Mouse (Mus musculus) heart, postnatal 25 days (tissue): ENCODE measurements around the gene Cmas. TPM values are rescaled to one million over a fixed set of nuclear protein-coding genes. Genes with fewer than 3 reads are reported as not detected.

ENCODE experiments used
- DNase-seq: peaks from one replicate; pipeline ENCODE4 v3.0.0; 2022; ENCODE audit warnings: low spot score
- intact Hi-C: fragments of 180-260 bp; cut with DNase I; formaldehyde crosslinking; loops from one replicate; pipeline ENCODE4 v1.15.1; 2025
- total RNA-seq, 2 experiments: library from RNA; stranded (reverse); gene quantifications; 2 replicates each; pipeline ENCODE4 v1.2.3; 2021

The Cmas gene
- total RNA-seq, 2 experiments from 2014 or later = 33.5 to 34.8 TPM

DNA sequence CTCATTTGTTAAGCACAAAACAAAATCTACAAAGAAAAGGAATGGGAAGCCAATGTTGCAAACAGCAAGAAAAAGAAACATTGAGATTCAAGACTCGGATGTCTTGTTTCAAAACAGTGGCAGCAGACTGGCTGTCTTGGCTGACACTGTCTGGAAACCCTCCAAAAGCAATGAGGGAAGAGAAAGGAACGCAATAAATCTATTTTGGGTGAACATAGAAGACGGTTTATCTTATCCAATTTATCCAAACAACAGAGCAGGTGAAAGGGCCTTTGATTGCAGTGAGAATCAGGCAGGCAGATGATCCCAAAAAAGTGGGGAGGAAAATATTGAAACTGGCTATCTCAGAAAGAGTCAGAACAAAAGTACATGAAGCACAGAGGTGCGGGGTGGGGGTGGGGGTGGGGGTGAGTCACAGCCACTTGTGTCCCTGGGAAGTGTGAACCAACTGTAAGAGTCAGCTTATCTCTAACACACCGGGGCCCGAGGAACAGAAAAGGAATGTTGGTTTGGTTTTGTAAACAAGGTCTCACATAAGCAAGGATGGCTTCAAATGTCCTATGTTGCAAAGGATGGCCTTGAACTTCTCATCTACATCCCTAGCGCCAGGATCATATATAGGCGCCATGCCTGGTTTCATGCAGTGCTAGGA lies 8.3 kb upstream of the Cmas start:
- no peak for DNase-seq
- intact Hi-C loops = no loop called here

DNA sequence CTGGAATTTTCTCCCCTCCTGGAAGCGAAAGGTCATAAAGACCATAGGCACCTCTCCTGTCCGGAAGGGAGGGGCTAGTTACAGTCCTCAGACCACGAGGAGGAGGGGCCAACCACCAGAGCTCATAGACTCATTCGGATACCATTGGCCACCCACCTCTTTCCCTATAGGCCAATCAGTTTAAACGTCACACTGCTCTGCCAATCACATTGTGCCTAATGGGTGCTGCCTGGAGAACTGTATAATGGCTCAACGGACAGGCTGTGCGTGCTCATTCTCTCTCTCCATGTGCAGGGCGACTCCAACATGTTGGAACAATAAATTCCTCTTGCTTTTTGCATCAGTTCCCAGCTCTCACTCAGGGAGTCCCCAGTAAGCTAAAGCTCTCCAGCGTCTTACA lies 5.1 kb upstream of the Cmas start:
- DNase-seq = no peak
- intact Hi-C loops = loop anchor here (10.0 kb wide), 1 partner anchor 407 kb away; the partner anchor contains the start of gene Pyroxd1

DNA sequence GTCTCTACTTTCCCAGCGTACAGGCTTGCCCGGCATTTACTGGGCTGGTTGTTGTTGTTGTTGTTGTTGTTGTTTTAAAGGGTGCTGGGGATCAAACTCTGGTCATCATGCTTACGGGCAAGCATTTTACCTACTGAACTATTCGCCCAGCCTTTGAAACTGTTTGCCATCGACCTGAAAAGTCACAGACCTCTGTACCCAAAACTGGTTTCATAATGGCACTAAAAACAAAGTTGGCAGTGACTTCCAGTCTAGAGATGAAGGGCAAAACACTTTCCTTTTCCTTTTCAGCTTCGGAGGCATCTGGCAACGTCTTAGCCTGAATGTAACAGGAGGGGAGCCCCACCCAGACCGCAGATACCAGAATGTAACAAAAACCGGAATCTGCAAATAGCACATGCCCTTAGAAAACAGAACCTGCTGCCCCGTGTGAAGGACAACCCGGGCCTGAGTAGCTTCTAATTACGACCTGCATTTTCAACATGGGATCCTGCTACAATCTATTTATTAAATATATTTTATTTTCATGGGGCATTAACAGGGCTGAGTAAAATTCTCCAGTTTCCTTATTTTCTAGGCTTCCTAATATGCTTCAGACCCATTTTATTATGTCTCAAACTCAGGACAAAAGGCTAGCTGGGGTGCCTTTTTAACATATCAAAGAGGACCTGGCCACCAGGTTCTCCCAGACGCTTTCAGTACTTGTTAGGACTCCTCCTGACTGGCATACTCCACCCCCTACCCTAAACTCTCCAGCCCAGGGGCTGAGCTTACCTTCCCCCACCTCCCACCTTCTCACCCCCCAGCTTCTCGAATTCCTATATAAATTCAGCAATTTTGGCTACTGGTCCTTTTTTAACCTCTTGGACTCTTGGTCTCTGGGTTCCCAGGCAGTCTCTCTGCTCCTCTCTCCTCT lies 3.9 kb upstream of the Cmas start:
- DNase-seq = no peak
- intact Hi-C loops = loop anchor here (10.0 kb wide), 1 partner anchor 408 kb away; the partner anchor contains the start of gene Pyroxd1

DNA sequence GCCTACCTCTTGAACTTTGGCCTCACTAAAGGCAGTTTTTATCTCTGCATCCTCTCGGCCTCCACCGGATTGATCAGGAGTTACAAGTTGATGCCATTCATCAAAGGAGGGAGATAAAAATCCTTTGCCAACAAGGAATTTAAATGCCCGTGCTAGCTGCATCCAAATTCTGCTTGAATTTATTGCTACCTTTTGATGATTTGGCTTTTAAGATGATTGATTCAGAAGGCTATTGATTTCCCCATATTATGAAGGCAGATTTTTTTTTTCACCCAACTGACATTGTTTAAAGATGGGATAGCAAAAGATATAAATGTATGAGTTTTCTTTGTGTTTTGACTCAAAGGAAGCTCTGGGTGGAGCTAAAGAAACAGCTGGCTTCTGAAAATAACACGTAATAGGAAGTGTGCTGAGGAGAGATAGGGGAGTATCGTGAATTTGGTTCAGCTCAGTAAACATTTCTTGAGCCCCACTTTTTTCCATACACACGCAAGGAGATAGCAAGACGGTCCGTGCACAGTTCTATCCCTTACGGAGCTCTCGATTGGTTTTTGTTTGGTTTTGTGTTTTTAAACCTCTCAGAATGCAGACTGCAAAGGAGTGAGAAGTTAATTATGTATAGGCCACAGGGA lies 964 bp downstream of the Cmas start:
- intact Hi-C loops = loop anchor here (5.0 to 10.0 kb wide), 2 partner anchors 370 to 413 kb away; partner anchors contain the start of genes Golt1b, Pyroxd1 and Recql
- DNase-seq = no peak

DNA sequence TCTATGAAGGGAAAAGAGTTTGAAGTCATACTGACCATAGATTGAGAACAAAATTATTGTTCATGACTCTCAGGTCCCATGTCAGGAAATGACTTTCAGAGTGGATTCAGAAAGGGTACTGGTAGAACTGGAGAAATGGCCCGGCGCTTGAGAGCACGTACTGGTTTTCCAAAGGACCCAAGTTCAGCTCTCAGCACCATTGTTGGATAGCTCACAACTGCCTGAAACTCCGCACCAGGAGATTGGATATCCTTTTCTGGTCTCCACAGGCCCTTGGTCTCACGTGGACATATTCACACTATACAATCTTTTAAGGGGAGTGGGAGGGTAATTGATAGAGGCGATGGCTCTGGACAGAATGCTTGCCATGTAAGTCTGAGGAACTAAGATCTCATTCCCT lies 1.5 kb downstream of the Cmas start:
- intact Hi-C loops = loop anchor here (5.0 to 10.0 kb wide), 2 partner anchors 371 to 413 kb away; partner anchors contain the start of genes Golt1b, Pyroxd1 and Recql
- no peak for DNase-seq

DNA sequence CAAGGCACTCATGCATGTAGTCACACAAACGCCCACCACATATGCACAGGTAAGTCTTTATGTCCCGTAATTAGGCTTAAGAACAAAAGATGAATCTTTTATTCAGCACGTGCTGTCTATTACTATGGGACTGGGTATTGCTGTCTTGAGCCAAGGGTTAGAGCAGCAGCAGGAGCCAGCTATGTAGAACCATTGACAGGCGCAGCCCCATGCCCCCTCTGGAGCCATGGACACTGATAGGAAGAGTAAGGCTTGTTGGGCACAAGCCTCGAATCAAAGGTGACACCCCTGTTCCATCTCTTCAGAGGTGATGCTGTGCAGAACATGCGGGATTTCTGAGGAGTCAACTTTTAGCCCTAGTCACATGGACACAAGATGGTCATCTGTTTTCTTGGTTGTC lies 2.1 kb downstream of the Cmas start:
- no peak for DNase-seq
- intact Hi-C loops = loop anchor here (5.0 to 10.0 kb wide), 2 partner anchors 371 to 414 kb away; partner anchors contain the start of genes Golt1b, Pyroxd1 and Recql

DNA sequence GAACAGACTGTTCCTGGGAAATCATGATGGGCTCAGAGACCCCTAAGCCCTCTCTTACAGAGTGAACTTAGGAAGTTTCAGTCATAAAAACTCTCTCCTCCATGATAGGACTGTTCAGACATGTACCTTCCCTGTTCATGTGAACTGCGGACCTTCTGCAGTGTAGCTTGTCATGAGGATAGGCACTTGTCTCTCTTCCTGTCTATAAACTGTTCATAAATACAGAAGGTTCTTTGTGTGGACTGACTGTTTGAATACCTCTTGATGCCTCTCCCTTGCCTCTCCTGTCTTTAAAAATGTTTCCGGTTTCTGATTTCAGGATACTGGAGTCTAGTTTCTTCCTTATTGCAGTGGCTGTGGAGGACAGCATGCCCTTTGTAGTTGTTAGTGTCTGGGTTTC lies 3.1 kb downstream of the Cmas start:
- intact Hi-C loops = loop anchor here (5.0 to 10.0 kb wide), 2 partner anchors 372 to 415 kb away; partner anchors contain the start of genes Golt1b, Pyroxd1 and Recql
- no peak for DNase-seq

DNA sequence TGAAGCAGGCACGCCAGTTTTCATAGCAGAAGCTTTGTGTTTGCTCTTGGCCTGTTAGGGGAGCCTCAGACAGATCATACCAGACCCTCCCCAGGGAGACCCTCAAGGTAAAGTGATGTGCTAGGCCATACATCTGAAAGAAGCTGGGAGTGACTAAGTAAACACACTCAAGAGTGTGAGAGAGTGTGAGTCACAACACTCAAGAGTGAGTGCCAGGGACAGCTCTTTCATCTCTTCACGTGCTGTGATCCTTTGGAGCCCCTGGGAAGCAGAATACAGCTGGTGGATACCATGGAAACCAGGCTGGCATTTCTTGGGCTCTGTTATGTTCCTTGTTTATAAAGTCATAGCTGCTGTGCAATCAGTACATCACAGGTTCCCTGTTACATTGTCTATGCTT lies 8.4 kb downstream of the Cmas start:
- intact Hi-C loops = no loop called here
- DNase-seq = no peak

DNA sequence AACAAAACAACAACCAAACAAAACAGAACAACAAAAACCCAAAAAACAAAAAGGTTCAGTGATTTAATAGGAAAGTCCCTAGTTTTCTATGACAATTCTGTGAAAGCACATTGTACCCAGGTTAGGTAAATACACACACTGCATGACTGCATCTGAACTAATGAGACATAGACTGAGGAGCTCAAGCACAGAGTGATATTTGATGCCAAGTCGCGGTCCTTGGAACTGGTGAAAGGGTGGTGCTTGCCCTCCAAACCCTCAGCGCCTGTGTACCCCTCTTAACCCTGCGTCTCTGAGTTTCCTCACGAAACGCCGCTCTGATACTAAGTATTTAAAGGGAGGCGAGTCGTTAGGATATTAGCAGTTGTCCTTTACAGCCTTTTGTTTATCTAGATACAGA lies 10.8 kb downstream of the Cmas start:
- no peak for DNase-seq
- intact Hi-C loops = no loop called here

DNA sequence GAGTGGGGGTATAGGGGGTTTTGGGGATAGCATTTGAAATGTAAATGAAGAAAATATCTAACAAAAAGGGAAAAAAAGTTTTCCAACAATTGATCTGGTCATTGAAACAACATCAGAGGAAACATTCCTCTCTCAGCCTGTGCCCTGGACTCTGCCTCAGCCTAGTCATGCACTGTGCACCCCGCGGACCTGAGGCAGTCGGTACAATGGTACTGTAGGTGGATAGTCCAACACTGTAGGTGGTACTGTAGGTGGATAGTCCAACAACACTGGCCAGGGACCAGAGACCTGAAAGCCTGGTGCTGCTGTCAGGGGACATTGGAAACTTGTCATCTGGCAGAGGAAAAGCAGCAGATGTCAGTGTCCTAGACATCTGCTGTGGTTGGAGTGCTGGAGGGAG lies 13.4 kb downstream of the Cmas start:
- intact Hi-C loops = loop anchor here (10.0 kb wide), 1 partner anchor 405 kb away; no protein-coding TSS in a partner anchor
- DNase-seq = no peak

DNA sequence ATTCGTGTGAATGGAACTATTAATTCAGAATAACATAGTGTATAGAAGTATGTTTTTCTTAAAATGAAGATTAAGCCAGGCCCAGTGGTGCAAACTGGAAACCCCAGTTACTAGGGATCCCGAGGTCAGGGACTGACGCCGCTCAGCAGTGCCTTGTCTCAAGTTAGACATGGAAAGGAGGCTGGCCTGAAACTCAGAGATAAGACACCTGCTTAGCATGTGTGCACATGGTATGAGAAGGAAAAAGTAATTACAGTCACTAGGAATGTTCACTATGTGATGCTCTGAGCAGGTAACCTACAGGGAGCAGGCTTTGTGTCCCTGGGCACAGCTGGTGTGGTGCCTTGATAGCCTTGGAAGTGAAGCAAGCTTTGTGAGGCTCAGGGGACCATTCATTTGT lies 15.2 kb downstream of the Cmas start:
- intact Hi-C loops = loop anchor here (10.0 kb wide), 1 partner anchor 403 kb away; no protein-coding TSS in a partner anchor
- no peak for DNase-seq

DNA sequence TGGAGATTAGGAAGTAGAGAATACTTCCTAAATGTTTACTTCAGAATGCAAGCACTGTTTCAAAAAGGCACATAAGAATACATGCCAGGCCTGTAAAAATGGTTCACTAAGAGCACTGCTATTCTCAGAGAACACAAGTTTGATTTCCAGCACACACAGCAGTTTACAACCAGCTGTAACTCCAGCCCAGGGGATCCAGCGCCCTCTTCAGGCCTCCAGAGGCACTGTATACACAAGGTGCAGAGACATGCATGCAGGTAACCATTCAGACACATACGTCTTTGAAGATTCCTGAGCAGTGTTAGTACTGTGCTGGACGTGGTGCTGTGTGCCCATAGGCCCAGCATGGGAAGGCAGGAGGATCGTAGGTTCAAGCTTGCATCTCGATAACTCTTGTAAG lies 17.1 kb downstream of the Cmas start:
- no peak for DNase-seq
- intact Hi-C loops = loop anchor here (10.0 kb wide), 1 partner anchor 401 kb away; no protein-coding TSS in a partner anchor

DNA sequence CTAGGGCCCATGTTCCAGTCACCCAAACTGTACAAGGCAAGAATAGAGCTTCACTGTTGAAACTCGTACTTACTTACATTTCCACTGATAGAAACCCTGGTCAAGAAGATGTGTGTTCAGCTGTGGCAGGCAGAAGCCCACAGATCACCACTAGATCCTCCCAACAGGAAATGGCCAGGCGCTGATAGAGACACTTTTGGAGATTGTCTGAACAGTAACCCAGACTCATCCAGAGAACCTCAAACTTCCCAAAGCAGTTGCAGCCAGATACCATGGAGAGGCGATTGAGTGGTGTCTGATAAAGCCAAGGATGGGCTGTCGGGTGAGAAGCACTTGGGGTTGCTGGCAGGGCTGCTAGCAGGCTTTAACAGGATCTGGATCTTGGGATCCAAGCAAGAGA lies 20.4 kb downstream of the Cmas start:
- DNase-seq = no peak
- intact Hi-C loops = loop anchor here (5.0 to 10.0 kb wide), 2 partner anchors 35 to 398 kb away; no protein-coding TSS in a partner anchor

DNA sequence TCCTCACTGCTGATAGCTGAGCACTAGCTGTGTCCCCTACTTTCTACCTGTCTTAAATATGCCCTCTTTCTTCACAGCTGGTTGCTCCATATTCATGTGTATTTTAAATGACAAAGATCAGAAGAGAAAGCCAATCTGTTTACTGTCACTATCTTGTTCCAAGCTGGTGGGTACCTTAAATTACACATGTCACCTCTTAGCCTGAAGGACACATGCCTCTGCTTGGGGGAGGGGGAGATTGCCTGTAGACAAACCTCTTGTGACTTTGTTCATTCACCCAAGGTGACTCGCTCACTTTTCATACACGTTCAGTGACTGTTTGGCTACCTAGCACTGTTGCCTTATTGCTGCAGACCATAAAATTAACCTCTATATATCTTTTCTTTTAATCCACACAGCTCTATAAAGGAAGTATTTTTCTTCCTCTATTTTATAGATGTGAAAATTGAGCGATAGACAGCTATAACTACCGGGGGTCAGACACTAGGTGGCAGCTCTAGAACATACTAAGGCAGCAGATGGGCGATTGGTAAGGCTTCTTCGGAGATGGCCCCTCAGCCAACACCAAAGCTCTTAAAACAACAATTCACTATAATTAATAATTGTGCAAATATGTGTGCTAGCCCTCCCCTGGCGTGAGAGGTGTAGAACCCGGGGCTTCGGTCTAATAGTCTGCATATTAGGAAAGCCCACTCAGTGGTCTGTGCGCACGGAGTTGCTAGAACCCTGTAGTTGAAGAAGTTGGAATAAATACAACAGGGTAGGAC lies 22.7 kb downstream of the Cmas start:
- intact Hi-C loops = loop anchor here (2.0 to 10.0 kb wide), 3 partner anchors 33 to 396 kb away; no protein-coding TSS in a partner anchor
- no peak for DNase-seq

DNA sequence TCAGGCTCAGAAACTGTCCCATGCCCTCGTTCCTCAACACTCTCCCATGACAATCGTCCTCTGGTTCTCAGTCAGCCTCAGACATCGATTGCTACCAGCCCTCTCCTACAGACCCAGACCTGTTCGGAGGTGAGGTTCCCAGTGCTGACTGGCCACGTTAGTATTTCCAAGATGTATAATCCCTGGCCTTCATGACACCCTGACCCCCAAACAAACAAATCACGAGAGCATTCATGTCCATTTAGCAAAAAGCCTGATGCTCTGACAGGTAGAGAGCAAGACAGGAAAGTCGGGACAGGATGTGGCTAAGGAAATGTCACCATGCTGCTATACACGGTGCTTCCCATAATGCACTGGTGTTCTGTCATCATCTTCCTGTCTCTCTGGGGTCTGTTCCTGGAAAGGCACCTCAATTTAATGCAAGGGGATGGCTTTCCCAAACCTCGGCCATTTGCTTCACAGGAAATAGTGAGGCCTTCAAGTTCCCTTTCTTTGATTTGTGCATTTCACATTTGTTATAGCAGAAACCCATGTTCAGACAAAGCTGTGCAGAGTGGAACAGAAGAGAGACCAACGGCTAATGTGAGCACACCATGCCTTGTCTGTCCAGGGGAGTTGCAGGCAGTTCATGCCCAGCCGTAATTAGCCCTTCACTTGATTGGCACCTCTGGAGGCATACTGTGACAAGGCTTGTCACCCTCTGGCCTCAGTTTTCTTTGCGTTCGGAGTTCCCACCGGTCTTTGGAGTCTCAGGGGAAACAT lies 23.5 kb downstream of the Cmas start:
- intact Hi-C loops = loop anchor here (2.0 to 10.0 kb wide), 3 partner anchors 32 to 395 kb away; no protein-coding TSS in a partner anchor
- no peak for DNase-seq

DNA sequence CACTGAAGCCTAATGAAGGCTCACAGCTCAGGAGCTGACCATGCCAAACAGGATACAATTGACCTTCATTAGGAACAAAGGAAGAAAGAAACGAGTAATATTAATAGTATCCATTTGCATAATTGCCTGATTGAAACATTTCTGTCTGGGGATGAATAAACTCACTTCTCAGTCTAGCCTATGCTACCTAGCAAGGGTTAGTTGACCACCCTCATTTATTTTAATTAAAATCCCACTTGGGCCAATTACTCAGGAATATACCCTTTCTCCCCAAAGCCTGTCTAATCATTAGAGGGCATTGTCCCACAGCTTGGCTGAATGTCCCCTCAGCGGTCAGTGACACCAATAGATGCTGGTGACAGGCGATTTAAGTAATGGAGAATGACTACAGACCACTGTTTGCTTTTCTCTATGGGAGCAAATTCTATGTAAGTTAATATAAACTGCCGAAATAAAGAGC lies 24.1 kb downstream of the Cmas start:
- no peak for DNase-seq
- intact Hi-C loops = no loop called here

DNA sequence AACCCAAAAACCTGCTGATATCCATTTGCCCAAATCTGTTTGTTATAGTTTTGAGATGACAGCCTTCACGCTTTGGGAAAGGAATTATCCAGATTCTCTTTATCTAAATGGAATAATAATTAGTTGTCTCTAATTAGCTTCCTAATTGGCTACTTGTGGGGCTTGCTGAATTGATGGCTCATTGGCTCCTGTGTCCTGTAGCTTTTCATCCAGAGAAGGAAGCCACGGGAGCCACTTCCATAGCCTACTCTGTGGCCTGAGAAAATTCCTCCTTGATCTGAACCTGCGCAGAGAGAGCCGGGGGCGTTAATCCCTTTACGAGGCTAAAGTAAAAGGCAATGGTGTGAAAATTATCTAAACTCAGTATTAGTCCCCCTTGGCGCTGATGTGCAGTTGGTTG lies 24.8 kb downstream of the Cmas start:
- DNase-seq = no peak
- intact Hi-C loops = no loop called here

DNA sequence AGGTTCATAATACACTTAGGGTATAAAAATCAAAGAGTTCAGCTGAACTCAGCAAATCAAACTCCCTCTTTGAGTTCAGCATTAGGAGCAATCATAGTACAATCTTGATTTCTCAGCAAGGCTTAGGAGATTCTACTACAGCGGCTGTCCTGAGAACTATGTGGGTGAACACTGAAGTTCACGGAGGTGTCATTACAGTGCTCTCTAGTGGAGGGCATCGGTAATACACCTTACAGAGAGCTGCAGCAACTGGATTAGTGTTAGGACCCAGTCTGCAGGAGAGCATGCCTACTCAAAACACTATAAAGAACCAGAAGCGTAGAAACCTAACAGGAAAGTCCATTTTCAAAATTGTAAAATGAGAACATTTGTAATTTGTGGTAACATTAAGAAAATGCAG lies 28.9 kb downstream of the Cmas start:
- intact Hi-C loops = no loop called here
- no peak for DNase-seq
